In genomic region chr2:174796998-174797397, GRCm38 (mm10) we compare ENCODE assay signal across 16 mouse cellular contexts. TPM values are rescaled to one million over a fixed set of nuclear protein-coding genes. Genes with fewer than 3 reads are reported as not detected.
DNase-seq lines count a peak whose midpoint lies in the region; ATAC-seq and TF ChIP-seq lines count a peak whose summit lies in the region.
"Had no signal": no experiment of that assay in that cellular context is flagged by ENCODE, and none has a peak within 500 bp of the region (broad histone marks: within the 10 kb centered on the region; RNA-seq: fewer than 3 reads in every experiment).

No protein-coding gene starts in this region.

- WGBS in kidney, embryonic 15.5 days, result 79% methylated on average over 2 of the region's 2 CpGs
- WGBS in midbrain, postnatal 0 days, result 83% methylated on average over 2 of the region's 2 CpGs

- H3K27me3 ChIP-seq in kidney, embryonic 15.5 days, result no peaks in the 10 kb centered on the region
- peaks cover 2% of the 10 kb centered on the region for H3K27me3 ChIP-seq in CH12.LX (replicated peaks)
- no peaks in the 10 kb centered on the region for H3K27me3 ChIP-seq in midbrain, postnatal 0 days (ENCODE audit: insufficient read depth, low read length)
- H3K27me3 ChIP-seq: forebrain, embryonic 13.5 days; midbrain, embryonic 12.5 days; neural tube, embryonic 13.5 days had no signal

- no peak overlapping the region for H3K4me2 ChIP-seq in kidney, embryonic 15.5 days
- no peak overlapping the region for H3K4me2 ChIP-seq in CH12.LX (ENCODE audit: insufficient read depth, low read depth, poor library complexity, severe bottlenecking)
- no peak overlapping the region for H3K4me2 ChIP-seq in midbrain, postnatal 0 days (ENCODE audit: low read depth, low read length, poor library complexity, severe bottlenecking)
- H3K4me2 ChIP-seq: forebrain, embryonic 13.5 days; midbrain, embryonic 12.5 days; neural tube, embryonic 13.5 days had no signal

- TF ChIP-seq EP300 in CH12.LX (IDR thresholded peaks at IDR 0.05; ENCODE audit: low read length), result no peak

- in situ Hi-C loops in CH12.LX (cut with MboI; ENCODE audit: low pct_ligation_motif_present, low pct_unique_long_range_greater_than_20kb, low sequenced_read_pairs), result no loop called here

- no peaks in the 10 kb centered on the region for H3K9me3 ChIP-seq in kidney, embryonic 15.5 days (replicated peaks)
- H3K9me3 ChIP-seq in CH12.LX (replicated peaks; ENCODE audit: low read length), result no peaks in the 10 kb centered on the region
- no peaks in the 10 kb centered on the region for H3K9me3 ChIP-seq in midbrain, postnatal 0 days (ENCODE audit: low read length)
- H3K9me3 ChIP-seq: forebrain, embryonic 13.5 days; midbrain, embryonic 12.5 days; neural tube, embryonic 13.5 days had no signal

- H3K9ac ChIP-seq in kidney, embryonic 15.5 days, result no peak overlapping the region
- no peak overlapping the region for H3K9ac ChIP-seq in CH12.LX (ENCODE audit: insufficient read depth, low read depth)
- no peak overlapping the region for H3K9ac ChIP-seq in midbrain, postnatal 0 days (replicated peaks; ENCODE audit: low read length, poor library complexity, severe bottlenecking)
- H3K9ac ChIP-seq: forebrain, embryonic 13.5 days; midbrain, embryonic 12.5 days; neural tube, embryonic 13.5 days had no signal

- H3K4me3 ChIP-seq in kidney, embryonic 15.5 days (replicated peaks), result no peak overlapping the region
- no peak overlapping the region for H3K4me3 ChIP-seq in CH12.LX (replicated peaks in 1 of 3; ENCODE audit: low read depth in 2 of 3, low read length in 2 of 3, poor library complexity in 1 of 3)
- no peak overlapping the region for H3K4me3 ChIP-seq in midbrain, postnatal 0 days (ENCODE audit: low read depth, low read length)
- H3K4me3 ChIP-seq: forebrain, embryonic 13.5 days; midbrain, embryonic 12.5 days; neural tube, embryonic 13.5 days had no signal

- TF ChIP-seq RAD21 in CH12.LX (IDR thresholded peaks at IDR 0.05; ENCODE audit: low read depth, low read length), result peak; percentile 63

- dilution Hi-C loops in CH12.LX (cut with MboI; ENCODE audit: extremely low pct_ligation_motif_present, extremely low pct_unique_long_range_greater_than_20kb, low sequenced_read_pairs), result no loop called here

- TF ChIP-seq POLR2A in CH12.LX (IDR thresholded peaks at IDR 0.05; ENCODE audit: low read depth, low read length), result no peak

- no peaks in the 10 kb centered on the region for H3K79me2 ChIP-seq in CH12.LX (replicated peaks; ENCODE audit: control insufficient read depth, extremely low read depth, insufficient read depth, poor library complexity, severe bottlenecking)

- no peak for DNase-seq in kidney, adult 18-20 months
- DNase-seq in CH12.LX (ENCODE audit: extremely low read depth) (peak; percentile 25), ES-CJ7 (ENCODE audit: low read depth, low spot score) (peak; percentile 73)
- DNase-seq in induced T-regulatory cell, adult 2 months (ENCODE audit: low read depth), result peak; percentile 11
- no peak for DNase-seq in midbrain, postnatal 0 days (ENCODE audit: low spot score)
- DNase-seq in cerebellum, adult 11-12 months, result no peak
- DNase-seq in cerebellum, adult 18-20 months, result no peak
- DNase-seq: cerebellum, postnatal 36 days; heart, adult 11 months; kidney, postnatal 4 days; left cerebral cortex, postnatal 4 days; thymus, postnatal 25 days had no signal

- no peak overlapping the region for H3K27ac ChIP-seq in kidney, embryonic 15.5 days
- H3K27ac ChIP-seq in CH12.LX (ENCODE audit: insufficient read depth, low read depth), result no peak overlapping the region
- H3K27ac ChIP-seq in midbrain, postnatal 0 days (ENCODE audit: low read depth, low read length), result no peak overlapping the region
- H3K27ac ChIP-seq: forebrain, embryonic 13.5 days; midbrain, embryonic 12.5 days; neural tube, embryonic 13.5 days had no signal

- peak in 1 of 2 experiments; percentile 70; a peak in 2 of 4 replicates for TF ChIP-seq CTCF in CH12.LX (conservative IDR thresholded peaks at IDR 0.05 in 1 of 2, IDR thresholded peaks at IDR 0.05 in 1 of 2; ENCODE audit: low read depth in 2 of 2, low read length in 2 of 2)
- no peak; the same call in 1 of the 2 replicates for TF ChIP-seq CTCF in midbrain, postnatal 0 days (IDR thresholded peaks at IDR 0.05)

- no peaks in the 10 kb centered on the region for H3K36me3 ChIP-seq in kidney, embryonic 15.5 days
- no peaks in the 10 kb centered on the region for H3K36me3 ChIP-seq in CH12.LX (replicated peaks in 1 of 2; ENCODE audit: control insufficient read depth in 1 of 2, insufficient read depth in 1 of 2, low read length in 1 of 2)
- H3K36me3 ChIP-seq in midbrain, postnatal 0 days (ENCODE audit: insufficient read depth, low read length), result no peaks in the 10 kb centered on the region
- H3K36me3 ChIP-seq: midbrain, embryonic 12.5 days; neural tube, embryonic 13.5 days had no signal

- peak; percentile 67; the same call in 1 of the 2 replicates for ATAC-seq in kidney, embryonic 15.5 days (replicated peaks; ENCODE audit: low FRiP score)
- ATAC-seq in midbrain, postnatal 0 days (ENCODE audit: low FRiP score), result no peak
- ATAC-seq: forebrain, embryonic 13.5 days had no signal

- no peaks in the 10 kb centered on the region for H3K4me1 ChIP-seq in kidney, embryonic 15.5 days
- H3K4me1 ChIP-seq in CH12.LX (ENCODE audit: control insufficient read depth in 1 of 2, insufficient read depth in 2 of 2), result no peaks in the 10 kb centered on the region
- H3K4me1 ChIP-seq in midbrain, postnatal 0 days (ENCODE audit: insufficient read depth, low read length), result no peaks in the 10 kb centered on the region
- H3K4me1 ChIP-seq: forebrain, embryonic 13.5 days; midbrain, embryonic 12.5 days; neural tube, embryonic 13.5 days had no signal

TF ChIP-seq in CH12.LX, 34 proteins besides CTCF, POLR2A, EP300 and RAD21:
- TF ChIP-seq MAFK (IDR thresholded peaks at IDR 0.05; ENCODE audit: insufficient replicate concordance, low read length) (0 out of 2 replicates have a peak, but pooled peaks have one; percentile 12), SMC3 (IDR thresholded peaks at IDR 0.05; ENCODE audit: low read depth, low read length) (peak; percentile 48), MXI1 (IDR thresholded peaks at IDR 0.05; ENCODE audit: low read depth, low read length) (no peak)

RNA-seq across cellular contexts. Expression of gene Edn3, which starts 36.6 kb away (rescaled TPM):
- polyA plus RNA-seq in kidney, embryonic 15.5 days (2015; fragmentation: Nextera tagmentation; extraction: Ambion mirVana), result 6.5 and 7.7 TPM in 2 replicates
- total RNA-seq in CH12.LX (2012; rRNA removed) (not detected in 2 replicates), CH12.LX (2014; rRNA removed) (not detected in 2 replicates)
- not detected in 2 replicates for polyA plus RNA-seq in CH12.LX (2012; ENCODE audit: insufficient read length, low read depth)
- total RNA-seq in midbrain, postnatal 0 days (2014; rRNA removed), result 5.4 and 6.0 TPM in 2 replicates
- polyA plus RNA-seq in midbrain, postnatal 0 days (2015; fragmentation: Nextera tagmentation; extraction: Ambion mirVana), result 6.1 and 8.3 TPM in 2 replicates

Comparison
In these comparisons a context has a peak if more than half of its experiments do, and no peak if none do; other contexts are left out.
1. DNase-seq: peak in CH12.LX (single experiment), ES-CJ7 (single experiment) and induced T-regulatory cell, adult 2 months (single experiment); none in kidney, adult 18-20 months (single experiment), midbrain, postnatal 0 days (single experiment), cerebellum, adult 11-12 months (single experiment) and cerebellum, adult 18-20 months (0 of 2).